Mouse (Mus musculus) lung, embryonic 14.5 days (tissue): ENCODE data around the gene Siae. TPM values are rescaled to one million over a fixed set of nuclear protein-coding genes. Genes with fewer than 3 reads are reported as not detected.

Source experiments
- ATAC-seq: fragments of 200-750 bp; cut with Nextera tagmentation; 2 replicates; pipeline ENCODE4 v1.8.0; 2017; ENCODE audit warnings: mild to moderate bottlenecking, moderate TSS enrichment, moderate library complexity; ENCODE audit not compliant: insufficient read depth
- DNase-seq: peaks from one replicate; pipeline ENCODE4 v3.0.0-alpha.2; 2015
- H3K27ac ChIP-seq: fragments of 300-500 bp; sonication (generic); 2 replicates; pipeline ENCODE4 v1.5.1; 2014; ENCODE audit warnings: low read depth, mild to moderate bottlenecking, moderate library complexity
- H3K27me3 ChIP-seq: fragments of 300-500 bp; sonication (generic); 2 replicates; pipeline ENCODE4 v1.6.1; 2014; ENCODE audit warnings: low read length, control low read depth; ENCODE audit not compliant: insufficient read depth
- H3K36me3 ChIP-seq: fragments of 300-500 bp; sonication (generic); 2 replicates; pipeline ENCODE4 v1.6.1; 2014; ENCODE audit warnings: control low read depth; ENCODE audit not compliant: insufficient read depth
- H3K4me1 ChIP-seq: fragments of 300-500 bp; sonication (generic); 2 replicates; pipeline ENCODE4 v1.6.1; 2014; ENCODE audit warnings: antibody characterized with exemption, control low read depth; ENCODE audit not compliant: insufficient read depth
- H3K4me2 ChIP-seq: fragments of 300-500 bp; sonication (generic); 2 replicates; pipeline ENCODE4 v1.6.1; 2014; ENCODE audit warnings: mild to moderate bottlenecking
- H3K4me3 ChIP-seq: fragments of 300-500 bp; sonication (generic); 2 replicates; pipeline ENCODE4 v1.5.1; 2014; ENCODE audit warnings: low read depth, low read length
- H3K9ac ChIP-seq: fragments of 300-500 bp; sonication (generic); 2 replicates; pipeline ENCODE4 v1.6.1; 2014
- H3K9me3 ChIP-seq: fragments of 300-500 bp; sonication (generic); 2 replicates; pipeline ENCODE4 v1.6.1; 2016; ENCODE audit warnings: low read depth, low read length, control low read depth
- CTCF ChIP-seq: IDR thresholded peaks from 2 replicates; pipeline ENCODE4 v1.5.1; 2016; ENCODE audit warnings: antibody characterized with exemption, low read depth
- WGBS: fragments of 180-500 bp; shearing (Covaris S2); extraction: QIAGEN DNeasy Blood & Tissue Kit; methylation state at CpG from one replicate; pipeline ENCODE4 v1.1.7; 2014; 5-methylcytosine and 5-hydroxymethylcytosine counted together
- polyA plus RNA-seq: library from polyadenylated mRNA; unstranded; fragments of >200 nt; fragmentation: Nextera tagmentation; extraction: Ambion mirVana; gene quantifications from 2 replicates; pipeline ENCODE4 v1.2.1, GENCODE M21; 2014

Siae gene
- polyA plus RNA-seq, 1 experiment from 2014 or later: 12.2 TPM

GRCm38 (mm10) chr9:37550435-37550834 lies 5.1 kb upstream of the Siae start:
- H3K4me3 ChIP-seq: no peak overlapping the region
- no peak overlapping the region for H3K9ac ChIP-seq
- no peaks in the 10 kb centered on the region for H3K9me3 ChIP-seq
- H3K4me1 ChIP-seq: peaks cover 5% of the 10 kb centered on the region; the same call in 1 of the 2 replicates
- TF ChIP-seq CTCF: no peak
- ATAC-seq: no peak
- no peak overlapping the region for H3K4me2 ChIP-seq
- WGBS: 50% methylated on average over 1 of the region's 1 CpGs
- H3K36me3 ChIP-seq: no peaks in the 10 kb centered on the region
- peaks cover 31% of the 10 kb centered on the region for H3K27me3 ChIP-seq
- no peak for DNase-seq
- H3K27ac ChIP-seq: no peak overlapping the region

- H3K9me3 ChIP-seq: no peaks in the 10 kb centered on the region
- H3K9ac ChIP-seq: peak overlapping the region; percentile 30
- H3K27me3 ChIP-seq: peaks cover 19% of the 10 kb centered on the region
- 1% methylated on average over 23 of the region's 23 CpGs for WGBS
- no peak for TF ChIP-seq CTCF
- H3K36me3 ChIP-seq: no peaks in the 10 kb centered on the region
- H3K4me1 ChIP-seq: peaks cover 5% of the 10 kb centered on the region; the same call in 1 of the 2 replicates
- peak overlapping the region; percentile 42 for H3K4me3 ChIP-seq
- H3K27ac ChIP-seq: no peak overlapping the region
- no peak; the same call in 1 of the 2 replicates for ATAC-seq
- DNase-seq: no peak
- peak overlapping the region; percentile 78 for H3K4me2 ChIP-seq
Measured at GRCm38 (mm10) chr9:37551751-37552531, 3.6 kb upstream of the Siae start.

GRCm38 (mm10) chr9:37552536-37553293 lies 2.8 kb upstream of the Siae start, which contains the start of gene Nrgn:
Gene Nrgn (minus strand): TSS chr9:37552904.
- ATAC-seq (peak; percentile 98), DNase-seq (peak; percentile 95)
- H3K36me3 ChIP-seq: no peaks in the 10 kb centered on the region
- peak within 1 kb of the TSS; percentile 78 for H3K4me2 ChIP-seq
- H3K27ac ChIP-seq: no peak within 1 kb of the TSS
- WGBS: 5% methylated on average over 31 of the region's 31 CpGs
- peak within 1 kb of the TSS; percentile 42 for H3K4me3 ChIP-seq
- no peaks in the 10 kb centered on the region for H3K9me3 ChIP-seq
- peaks cover 5% of the 10 kb centered on the region; the same call in 1 of the 2 replicates for H3K4me1 ChIP-seq
- H3K9ac ChIP-seq: peak within 1 kb of the TSS; percentile 30
- peaks cover 19% of the 10 kb centered on the region for H3K27me3 ChIP-seq
- TF ChIP-seq CTCF: no peak

GRCm38 (mm10) chr9:37554279-37554678 lies 1.2 kb upstream of the Siae start:
- Histone ChIP-seq H3K36me3 (no peaks in the 10 kb centered on the region), H3K9ac (no peak overlapping the region), H3K27ac (no peak overlapping the region), H3K4me2 (no peak overlapping the region), H3K27me3 (peaks cover 19% of the 10 kb centered on the region), H3K4me3 (no peak overlapping the region), H3K9me3 (no peaks in the 10 kb centered on the region), H3K4me1 (peaks cover 5% of the 10 kb centered on the region; the same call in 1 of the 2 replicates)
- no peak for TF ChIP-seq CTCF
- no peak for ATAC-seq
- DNase-seq: no peak
- whole genome bisulfite sequencing: 79% methylated on average over 1 of the region's 1 CpGs

- ATAC-seq (no peak), DNase-seq (no peak)
- H3K27ac ChIP-seq: no peak overlapping the region
- H3K9me3 ChIP-seq: no peaks in the 10 kb centered on the region
- 64% methylated on average over 3 of the region's 3 CpGs for whole genome bisulfite sequencing
- H3K4me2 ChIP-seq: no peak overlapping the region
- no peak for TF ChIP-seq CTCF
- no peak overlapping the region for H3K9ac ChIP-seq
- no peak overlapping the region for H3K4me3 ChIP-seq
- no peaks in the 10 kb centered on the region for H3K36me3 ChIP-seq
- H3K27me3 ChIP-seq: peaks cover 7% of the 10 kb centered on the region
- H3K4me1 ChIP-seq: peaks cover 5% of the 10 kb centered on the region; the same call in 1 of the 2 replicates
Measured at GRCm38 (mm10) chr9:37556366-37556765, 868 bp downstream of the Siae start.

GRCm38 (mm10) chr9:37560617-37561016 lies 5.1 kb downstream of the Siae start:
- ATAC-seq: no peak
- H3K27me3 ChIP-seq: no peaks in the 10 kb centered on the region
- H3K4me3 ChIP-seq: no peak overlapping the region
- H3K4me2 ChIP-seq: no peak overlapping the region
- H3K9me3 ChIP-seq: no peaks in the 10 kb centered on the region
- no peaks in the 10 kb centered on the region for H3K36me3 ChIP-seq
- H3K27ac ChIP-seq: no peak overlapping the region
- no peak for DNase-seq
- 85% methylated on average over 2 of the region's 2 CpGs for WGBS
- H3K4me1 ChIP-seq: no peaks in the 10 kb centered on the region
- no peak for TF ChIP-seq CTCF
- H3K9ac ChIP-seq: no peak overlapping the region

GRCm38 (mm10) chr9:37563805-37564204 lies 8.3 kb downstream of the Siae start:
- no peak for TF ChIP-seq CTCF
- Histone ChIP-seq H3K4me1 (no peaks in the 10 kb centered on the region), H3K9me3 (no peaks in the 10 kb centered on the region), H3K9ac (no peak overlapping the region), H3K4me2 (no peak overlapping the region), H3K27ac (no peak overlapping the region), H3K36me3 (no peaks in the 10 kb centered on the region), H3K4me3 (no peak overlapping the region), H3K27me3 (no peaks in the 10 kb centered on the region)
- DNase-seq (no peak), ATAC-seq (no peak)
- WGBS: 35% methylated on average over 1 of the region's 1 CpGs
